Mouse (Mus musculus) colon, adult 2 months (tissue): ENCODE measurements around the gene Nyap1. TPM values are rescaled to one million over a fixed set of nuclear protein-coding genes. Genes with fewer than 3 reads are reported as not detected.

Source experiments
- polyA plus RNA-seq: library from polyadenylated mRNA; depleted of rRNA; stranded (reverse); fragments of >200 nt; gene quantifications from 2 replicates; pipeline ENCODE4 v1.2.3, GENCODE M21; 2012; rRNA removed

The Nyap1 gene
- 16.7 and 16.8 TPM in 2 replicates for polyA plus RNA-seq

DNA sequence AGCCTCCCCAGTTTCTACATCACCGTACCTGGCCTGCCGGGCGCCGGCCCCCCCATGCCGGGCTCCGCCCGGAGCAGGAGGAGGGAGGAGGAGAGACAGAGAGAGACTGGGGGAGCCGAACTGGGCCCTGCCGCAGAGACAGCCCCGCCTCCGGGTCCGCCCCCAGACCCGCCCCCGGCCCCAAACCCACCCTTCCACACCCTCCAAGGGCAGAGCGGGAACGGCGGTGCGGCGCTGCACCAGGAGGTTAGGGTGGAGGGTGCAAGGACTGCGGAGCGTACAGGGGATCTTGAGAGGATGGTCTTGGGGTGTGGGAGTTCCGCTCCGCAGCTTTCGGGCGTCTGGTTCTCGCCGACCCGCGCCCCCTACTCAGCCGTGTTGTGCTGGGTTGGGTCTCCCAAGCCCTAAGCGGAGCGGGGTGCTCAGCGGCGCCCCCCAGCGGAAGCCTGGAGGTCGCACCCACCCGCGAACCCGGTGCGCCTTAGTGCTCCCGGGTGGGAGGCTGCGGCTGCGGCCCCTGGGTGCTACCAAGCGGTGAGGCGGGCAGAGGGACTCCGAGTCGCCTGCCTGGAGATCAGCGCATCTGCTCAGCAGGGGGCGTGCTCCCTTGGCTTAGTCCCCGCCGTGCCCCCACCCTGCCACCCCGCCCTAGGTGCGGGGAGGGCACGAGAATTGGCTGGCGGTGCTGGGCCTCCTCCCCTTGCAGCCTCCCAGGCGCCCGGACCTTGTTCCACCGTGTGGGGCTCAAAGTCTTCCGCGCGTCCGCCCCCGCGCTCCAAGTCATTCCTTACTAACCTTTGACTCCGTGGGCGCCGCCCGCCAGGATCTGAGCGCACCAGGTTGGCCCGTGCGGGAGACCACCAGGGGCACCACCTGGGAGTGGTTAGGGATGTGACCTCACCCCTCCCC is at the start of gene Nyap1:
Nyap1 (minus strand) TSS at position 585 of the 909 bp plus-strand sequence.

DNA sequence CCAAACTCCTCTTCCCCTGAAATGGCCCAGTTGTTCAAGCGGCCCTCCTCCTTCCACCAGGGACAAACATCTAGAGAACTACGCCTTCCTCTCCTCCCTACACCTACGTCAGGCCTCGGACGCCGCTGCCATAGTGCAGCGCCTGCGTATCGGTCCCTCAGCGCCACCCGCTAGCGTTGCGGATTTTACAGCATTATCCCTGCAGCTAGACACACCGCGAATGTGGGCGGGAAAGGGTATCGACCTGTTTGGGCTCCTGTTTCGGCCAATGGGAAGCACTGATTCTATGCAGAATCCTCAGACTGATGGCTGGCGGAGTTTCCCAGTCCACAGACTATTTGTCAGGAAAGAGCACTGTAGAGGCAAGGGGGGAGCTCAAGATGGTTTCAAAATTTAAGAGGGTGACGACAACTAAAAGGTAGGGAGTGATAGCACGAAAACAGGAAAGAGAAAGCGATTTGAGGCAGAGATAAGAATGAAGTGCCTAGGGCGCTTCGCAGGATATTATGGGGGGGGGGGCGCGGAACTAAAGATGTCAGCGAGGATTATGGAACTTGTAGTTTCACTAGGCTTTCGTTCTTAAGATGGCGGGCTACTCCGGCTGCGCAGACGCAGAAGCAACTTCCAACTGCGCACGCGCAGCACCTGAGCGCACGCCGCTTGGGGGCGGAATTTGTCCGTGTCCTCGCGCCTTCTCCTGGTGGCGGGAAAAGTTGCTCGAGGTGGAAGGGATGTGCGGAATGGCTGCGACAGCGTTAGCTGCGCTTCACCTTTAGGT is 45.9 kb upstream of the Nyap1 start, which contains the start of the genes Mepce and Zcwpw1:
Mepce (minus strand) TSS at position 505 of the 778 bp plus-strand sequence.
Zcwpw1 (plus strand) TSS at position 648 of the 778 bp plus-strand sequence.

DNA sequence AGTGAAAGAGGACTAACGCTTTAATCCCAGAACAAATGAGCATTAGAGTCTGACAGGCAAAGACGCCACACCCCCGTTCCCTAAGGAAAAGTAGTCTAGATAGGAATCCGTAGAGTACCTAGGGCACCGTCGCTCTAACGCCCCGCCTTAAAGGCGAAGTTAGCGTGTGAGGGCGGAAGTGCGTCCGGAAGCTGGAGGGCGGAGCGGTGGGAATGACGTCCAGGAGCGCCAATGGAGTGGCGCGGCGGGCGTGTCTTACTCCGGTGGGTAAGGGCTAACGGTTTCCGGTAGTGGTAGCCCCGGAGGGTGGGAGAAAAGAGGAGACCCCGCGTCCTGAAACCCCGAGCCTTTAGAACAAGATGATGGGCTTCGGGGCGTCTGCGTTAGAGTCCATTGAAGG is 37.2 kb upstream of the Nyap1 start, which contains the start of gene Ppp1r35:
Ppp1r35 (plus strand) TSS at position 215 of the 400 bp plus-strand sequence.

DNA sequence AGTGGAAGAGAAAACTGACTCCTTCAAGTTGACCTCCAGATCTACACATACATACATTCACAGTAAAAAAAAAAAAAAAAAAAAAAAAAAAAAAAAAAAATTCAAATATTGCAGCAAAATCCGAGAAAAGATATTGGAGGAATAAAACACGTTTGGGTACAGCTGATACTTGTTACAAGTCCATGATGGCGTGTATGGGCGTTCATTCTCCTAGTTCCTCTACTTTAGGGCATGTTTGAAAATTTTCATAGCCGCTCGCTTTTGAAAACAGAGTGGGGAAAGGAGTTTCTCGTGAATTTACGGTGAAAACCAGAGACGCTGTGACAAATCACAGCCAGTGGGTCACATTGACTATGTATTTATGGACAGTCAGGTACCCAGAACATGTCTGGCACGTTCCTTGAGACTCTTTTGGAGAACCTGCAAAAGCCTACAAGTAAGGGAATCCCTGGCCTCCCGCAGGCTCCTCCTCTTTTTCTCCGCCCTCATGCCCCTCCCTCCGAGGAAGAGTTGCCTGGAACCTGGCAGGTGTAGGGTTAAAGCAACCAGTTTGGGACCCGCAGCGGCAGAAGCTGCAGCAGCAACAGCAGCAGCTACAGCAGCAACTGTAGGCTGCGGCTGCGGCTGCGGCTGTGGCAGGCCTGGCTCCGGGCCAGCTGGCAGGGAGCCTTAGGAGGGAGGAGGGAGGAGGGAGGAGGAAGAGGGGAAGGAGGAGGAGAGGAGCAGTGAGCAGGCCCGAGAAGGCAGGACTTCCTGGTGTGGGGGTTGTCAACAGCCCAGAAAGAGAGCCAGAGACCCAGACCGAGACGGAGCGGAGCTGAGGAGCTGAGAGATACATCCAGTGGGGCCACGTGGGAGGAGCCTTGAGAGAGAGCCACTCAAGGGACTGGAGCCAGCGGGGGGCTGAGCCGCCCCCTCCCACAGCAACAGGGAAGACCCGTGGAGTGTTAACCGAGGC is 4.1 kb upstream of the Nyap1 start, which contains the start of gene Tsc22d4:
Tsc22d4 (plus strand) TSS at position 517 of the 958 bp plus-strand sequence.

DNA sequence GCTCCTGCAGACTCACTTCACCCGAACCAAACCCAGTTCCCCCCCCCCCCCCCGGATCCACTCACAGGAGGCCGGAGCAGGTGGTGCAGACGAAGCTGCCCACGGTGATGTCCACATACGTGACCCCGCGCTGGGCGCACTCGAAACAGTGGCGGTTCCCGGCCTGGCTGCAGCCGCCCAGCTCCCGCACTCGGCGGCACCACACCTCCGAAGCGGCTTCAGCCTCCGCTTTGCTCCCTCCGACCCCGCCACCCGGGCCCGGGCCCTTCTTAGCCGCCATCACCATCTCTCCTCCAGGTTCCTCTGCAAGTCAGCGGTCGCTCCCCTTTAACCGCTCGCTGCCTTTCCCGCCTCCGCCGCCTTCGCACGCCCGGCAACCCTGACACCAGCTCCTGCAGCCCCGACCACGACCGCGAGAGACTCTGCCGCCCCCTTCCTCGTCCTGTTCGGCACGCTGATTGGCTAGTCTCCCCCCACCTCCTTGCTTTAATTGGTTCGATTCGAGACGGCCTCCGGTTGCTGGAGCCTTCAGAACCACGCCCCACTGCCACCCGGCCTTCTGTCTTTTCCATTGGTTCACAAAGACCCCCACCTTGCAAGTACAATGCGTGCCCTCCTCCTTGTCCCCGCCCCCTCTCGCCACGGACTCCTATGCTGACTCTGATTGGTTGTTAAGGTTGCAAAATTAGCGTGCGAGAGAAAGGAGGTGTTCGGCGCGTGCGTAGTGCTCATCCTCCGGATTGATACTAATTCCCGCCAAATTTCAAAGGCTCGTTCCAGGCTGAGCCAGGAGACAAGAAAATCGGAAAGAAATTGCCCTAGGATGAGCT is 56.9 kb downstream of the Nyap1 start, which contains the start of gene Agfg2:
Agfg2 (minus strand) TSS at position 433 of the 830 bp plus-strand sequence.

Other genes with a start within 250 kb of the Nyap1 start
- 40.2 and 51.9 TPM in 2 replicates for gene Pop7, start 239.1 kb downstream of the Nyap1 start, polyA plus RNA-seq
- gene Gigyf1, start 223.1 kb downstream of the Nyap1 start, polyA plus RNA-seq = 27.8 and 28.4 TPM in 2 replicates
- not detected in 2 replicates for gene Epo, start 208.4 kb downstream of the Nyap1 start, polyA plus RNA-seq
- 1,263 and 1,764 TPM in 2 replicates for gene Gnb2, start 208.1 kb downstream of the Nyap1 start, polyA plus RNA-seq
- gene Actl6b, start 188.1 kb downstream of the Nyap1 start, polyA plus RNA-seq = 1.6 and 2.3 TPM in 2 replicates
- 0.35 and 0.53 TPM in 2 replicates for gene Tfr2, start 171.8 kb downstream of the Nyap1 start, polyA plus RNA-seq
- gene Mospd3, start 140.5 kb downstream of the Nyap1 start, polyA plus RNA-seq = 108 and 115 TPM in 2 replicates
- gene Pcolce, start 127.8 kb downstream of the Nyap1 start, polyA plus RNA-seq = 102 and 105 TPM in 2 replicates
- 0.76 and 0.82 TPM in 2 replicates for gene Fbxo24, start 112.6 kb downstream of the Nyap1 start, polyA plus RNA-seq
- 72.8 and 76.5 TPM in 2 replicates for gene Lrch4, start 112.5 kb downstream of the Nyap1 start, polyA plus RNA-seq
- gene Gm20605, start 112.4 kb downstream of the Nyap1 start, polyA plus RNA-seq = 43.6 and 44.0 TPM in 2 replicates
- 130 and 133 TPM in 2 replicates for gene Sap25, start 100.3 kb downstream of the Nyap1 start, polyA plus RNA-seq
- gene Irs3, start 95.9 kb downstream of the Nyap1 start, polyA plus RNA-seq = 0.99 and 1.6 TPM in 2 replicates
- 30.9 and 51.1 TPM in 2 replicates for gene Agfg2, start 56.9 kb downstream of the Nyap1 start, polyA plus RNA-seq
- gene Tsc22d4, start 4.1 kb upstream of the Nyap1 start, polyA plus RNA-seq = 172 and 193 TPM in 2 replicates
- gene Ppp1r35, start 37.2 kb upstream of the Nyap1 start, polyA plus RNA-seq = 57.8 and 59.4 TPM in 2 replicates
- gene Mepce, start 46.0 kb upstream of the Nyap1 start, polyA plus RNA-seq = 33.8 and 34.4 TPM in 2 replicates
- gene Zcwpw1, start 46.2 kb upstream of the Nyap1 start, polyA plus RNA-seq = 0.28 and 0.30 TPM in 2 replicates
- 1.3 and 3.1 TPM in 2 replicates for gene Pilra, start 94.7 kb upstream of the Nyap1 start, polyA plus RNA-seq
- 1.7 and 2.0 TPM in 2 replicates for gene Pilrb1, start 116.5 kb upstream of the Nyap1 start, polyA plus RNA-seq
- gene Pilrb2, start 130.2 kb upstream of the Nyap1 start, polyA plus RNA-seq = 2.7 and 2.8 TPM in 2 replicates
- 5.7 and 7.1 TPM in 2 replicates for gene Cyp3a13, start 180.0 kb upstream of the Nyap1 start, polyA plus RNA-seq
- 0.12 and 0.35 TPM in 2 replicates for gene Gjc3, start 221.5 kb upstream of the Nyap1 start, polyA plus RNA-seq
- gene Azgp1, start 239.9 kb upstream of the Nyap1 start, polyA plus RNA-seq = 0.88 and 1.7 TPM in 2 replicates